Mouse (Mus musculus): ENCODE data around the gene Megf8. TPM values are rescaled to one million over a fixed set of nuclear protein-coding genes. Genes with fewer than 3 reads are reported as not detected.
A peak's percentile ranks its signal among the peaks of the same experiment; 100 is the strongest.

The Megf8 gene
- polyA plus RNA-seq (2012; rRNA removed), result 13.3 and 21.2 TPM in 2 replicates

DNA sequence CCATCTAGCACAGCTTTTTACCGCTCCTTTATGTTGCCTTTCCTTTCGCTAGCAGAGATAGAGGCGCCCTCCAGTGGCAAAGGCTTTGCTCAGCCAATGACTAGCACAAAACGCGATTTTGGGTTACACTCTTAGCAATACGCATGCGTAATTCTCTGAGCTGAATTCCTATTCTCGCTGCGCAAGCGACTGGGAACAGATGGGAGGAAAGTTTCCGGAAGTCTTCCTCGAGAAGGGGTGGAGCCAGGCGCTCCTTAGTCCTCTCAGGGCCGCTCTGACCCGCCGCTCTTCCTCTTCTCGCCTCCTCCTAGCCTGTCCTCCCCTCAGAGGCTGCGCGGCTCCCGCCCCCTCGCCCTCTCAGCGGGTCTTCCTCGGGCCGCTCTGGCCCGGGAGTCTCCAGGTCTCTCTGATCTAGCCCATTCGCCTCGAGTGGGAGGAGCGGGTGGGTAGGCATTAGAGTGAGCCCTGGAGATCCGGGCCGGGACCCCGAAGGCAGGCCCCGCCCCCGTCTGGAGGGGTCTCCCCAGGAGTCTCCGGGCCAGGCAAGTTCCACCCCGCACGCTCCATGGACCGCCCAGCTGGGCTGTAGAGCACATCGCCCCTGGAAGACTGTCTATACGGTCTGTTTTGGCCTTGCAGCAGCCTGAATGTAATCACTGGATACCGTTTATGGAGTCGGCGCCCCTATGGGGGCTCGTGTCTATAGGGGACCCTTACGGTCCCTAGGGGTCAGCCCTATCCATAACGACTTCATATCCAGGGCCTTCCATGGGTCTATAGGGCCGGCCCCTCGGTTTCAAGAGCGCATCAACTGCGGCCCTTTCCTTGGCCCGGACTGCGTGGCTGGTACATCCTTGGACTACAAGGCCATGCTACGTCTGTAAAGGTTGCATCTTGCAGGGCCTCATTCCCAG lies at the start of gene Megf8:
TSS of gene Megf8 (plus strand) at position 633 of the 914 bp plus-strand sequence.
- no peak within 1 kb of the TSS for H3K27ac ChIP-seq (ENCODE audit: insufficient read depth, low read depth, low read length)
- TF ChIP-seq CTCF (IDR thresholded peaks at IDR 0.05; ENCODE audit: extremely low read depth, insufficient read length, insufficient replicate concordance, low read depth, low read length) (peak; percentile 80; the same call in 1 of the 2 replicates), POLR2A (IDR thresholded peaks at IDR 0.05; ENCODE audit: low read depth, low read length) (peak; percentile 65; the same call in 1 of the 2 replicates)
- 3% methylated on average over 52 of the region's 52 CpGs for WGBS

DNA sequence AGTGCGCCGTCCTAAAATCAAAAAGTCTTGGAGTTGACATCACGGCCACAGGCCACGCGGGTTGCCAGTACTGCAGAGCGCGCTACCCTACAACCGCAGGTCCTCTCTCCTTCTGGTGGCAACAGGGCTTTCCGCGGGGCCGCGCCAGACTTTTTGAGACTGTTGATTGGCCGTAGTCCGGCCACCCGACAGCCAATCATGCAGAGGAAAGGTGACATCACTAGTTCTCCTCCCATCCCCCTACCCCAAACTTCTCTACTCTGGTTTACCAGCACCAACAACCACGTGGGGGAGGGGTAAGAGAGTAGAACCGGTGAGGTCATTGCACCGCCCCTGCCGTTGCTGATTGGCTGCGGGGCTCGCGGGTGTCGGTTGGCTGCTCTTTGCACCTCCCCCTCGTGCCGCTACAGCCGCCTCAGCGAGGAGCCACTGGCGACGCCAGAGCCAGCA lies 49.6 kb upstream of the Megf8 start, which contains the start of gene Cic:
TSS of gene Cic (plus strand) at position 404 of the 450 bp plus-strand sequence.
- peaks cover 7% of the 10 kb centered on the region for H3K4me1 ChIP-seq (ENCODE audit: control insufficient read depth, insufficient read depth, insufficient read length, low read length)
- H3K36me3 ChIP-seq (ENCODE audit: control insufficient read depth, insufficient read depth, low read length), result peaks cover 12% of the 10 kb centered on the region
- under 1% methylated on average over 29 of the region's 29 CpGs for WGBS
- TF ChIP-seq POLR2A (IDR thresholded peaks at IDR 0.05; ENCODE audit: low read depth, low read length) (peak; percentile 15; the same call in 1 of the 2 replicates), CTCF (IDR thresholded peaks at IDR 0.05; ENCODE audit: extremely low read depth, insufficient read length, insufficient replicate concordance, low read depth, low read length) (no peak)
- H3K27me3 ChIP-seq (ENCODE audit: control insufficient read depth, insufficient read depth, low read length), result no peaks in the 10 kb centered on the region
- H3K4me3 ChIP-seq (ENCODE audit: low read depth, low read length), result peak within 1 kb of the TSS; percentile 88
- H3K27ac ChIP-seq (ENCODE audit: insufficient read depth, low read depth, low read length), result peak within 1 kb of the TSS; percentile 95

More for the DNA sequence above, at the start of gene Megf8:
- Histone ChIP-seq H3K27me3 (ENCODE audit: control insufficient read depth, insufficient read depth, low read length) (peaks cover 30% of the 10 kb centered on the region), H3K36me3 (ENCODE audit: control insufficient read depth, insufficient read depth, low read length) (no peaks in the 10 kb centered on the region), H3K4me1 (ENCODE audit: control insufficient read depth, insufficient read depth, insufficient read length, low read length) (peaks cover 18% of the 10 kb centered on the region), H3K4me3 (ENCODE audit: low read depth, low read length) (peak within 1 kb of the TSS; percentile 75)

DNA sequence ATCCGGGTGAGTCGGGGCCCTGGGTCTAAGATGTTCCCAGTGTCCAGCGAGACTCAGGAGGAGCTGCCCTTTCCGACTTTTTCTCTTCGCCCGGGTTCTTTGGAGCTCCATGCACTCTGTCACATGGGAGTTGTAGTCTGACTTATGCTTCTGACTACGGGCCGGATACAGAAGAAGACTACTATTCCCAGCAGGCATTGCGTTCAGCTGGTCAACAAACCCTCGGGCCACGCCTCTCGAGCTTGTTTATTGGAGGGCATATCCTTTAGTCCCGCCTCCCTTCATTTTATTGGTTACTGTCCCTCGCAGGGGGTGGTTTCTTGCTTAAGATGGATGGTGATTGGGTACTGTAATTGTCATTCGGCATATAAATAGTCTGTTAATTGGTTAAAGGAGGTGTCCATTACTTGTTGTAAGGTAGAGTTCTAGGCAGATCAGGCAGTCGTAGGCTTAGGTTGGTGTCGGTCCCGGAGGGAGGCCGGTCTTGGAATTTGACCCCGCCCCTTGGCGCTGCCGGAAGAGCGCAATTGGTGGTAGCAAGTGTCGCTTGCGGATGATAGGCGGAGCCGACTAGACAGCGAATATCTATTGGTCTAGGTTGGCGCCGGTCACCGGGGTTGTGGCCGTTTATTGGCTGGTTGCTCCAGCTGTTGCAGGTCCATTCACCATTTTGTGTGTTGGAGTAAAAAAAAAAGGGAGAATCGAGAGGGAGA lies 49.1 kb upstream of the Megf8 start:
- Histone ChIP-seq H3K4me1 (ENCODE audit: control insufficient read depth, insufficient read depth, insufficient read length, low read length) (peaks cover 7% of the 10 kb centered on the region), H3K27me3 (ENCODE audit: control insufficient read depth, insufficient read depth, low read length) (no peaks in the 10 kb centered on the region), H3K27ac (ENCODE audit: insufficient read depth, low read depth, low read length) (peak overlapping the region; percentile 95), H3K4me3 (ENCODE audit: low read depth, low read length) (peak overlapping the region; percentile 88), H3K36me3 (ENCODE audit: control insufficient read depth, insufficient read depth, low read length) (peaks cover 17% of the 10 kb centered on the region)
- WGBS, result under 1% methylated on average over 33 of the region's 33 CpGs
- TF ChIP-seq CTCF (IDR thresholded peaks at IDR 0.05; ENCODE audit: extremely low read depth, insufficient read length, insufficient replicate concordance, low read depth, low read length), result no peak
- TF ChIP-seq POLR2A (IDR thresholded peaks at IDR 0.05; ENCODE audit: low read depth, low read length), result no peak

DNA sequence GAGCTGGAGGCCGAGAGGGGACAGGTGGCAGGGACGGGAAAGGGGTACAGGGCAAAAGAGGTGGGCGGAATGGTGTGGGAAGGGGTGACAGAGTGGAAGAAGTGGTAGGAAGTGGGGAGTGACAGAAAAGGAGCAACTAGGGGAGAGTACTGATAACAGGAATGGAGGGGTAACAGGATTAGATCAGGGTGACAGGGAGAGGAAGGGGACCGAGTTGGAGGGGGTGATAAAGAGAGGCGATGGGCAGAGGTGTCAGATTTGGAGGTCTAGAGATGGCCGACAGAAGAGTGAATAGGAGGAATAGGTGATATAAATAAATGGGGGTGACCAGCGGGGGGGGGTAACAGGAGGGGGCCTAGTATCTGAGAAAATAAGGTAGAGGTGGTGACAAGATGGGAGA lies 48.4 kb upstream of the Megf8 start:
- WGBS, result 4% methylated on average over 7 of the region's 7 CpGs
- Histone ChIP-seq H3K4me3 (ENCODE audit: low read depth, low read length) (peak overlapping the region; percentile 88), H3K4me1 (ENCODE audit: control insufficient read depth, insufficient read depth, insufficient read length, low read length) (peaks cover 10% of the 10 kb centered on the region), H3K36me3 (ENCODE audit: control insufficient read depth, insufficient read depth, low read length) (peaks cover 17% of the 10 kb centered on the region), H3K27ac (ENCODE audit: insufficient read depth, low read depth, low read length) (peak overlapping the region; percentile 59), H3K27me3 (ENCODE audit: control insufficient read depth, insufficient read depth, low read length) (no peaks in the 10 kb centered on the region)
- TF ChIP-seq CTCF (IDR thresholded peaks at IDR 0.05; ENCODE audit: extremely low read depth, insufficient read length, insufficient replicate concordance, low read depth, low read length) (no peak), POLR2A (IDR thresholded peaks at IDR 0.05; ENCODE audit: low read depth, low read length) (no peak)

GRCm38 (mm10) chr7:25269029-25269428 lies 47.9 kb upstream of the Megf8 start:
- Histone ChIP-seq H3K4me1 (ENCODE audit: control insufficient read depth, insufficient read depth, insufficient read length, low read length) (peaks cover 10% of the 10 kb centered on the region), H3K27ac (ENCODE audit: insufficient read depth, low read depth, low read length) (peak overlapping the region; percentile 59; the same call in 1 of the 2 replicates), H3K36me3 (ENCODE audit: control insufficient read depth, insufficient read depth, low read length) (peaks cover 17% of the 10 kb centered on the region), H3K4me3 (ENCODE audit: low read depth, low read length) (peak overlapping the region; percentile 88), H3K27me3 (ENCODE audit: control insufficient read depth, insufficient read depth, low read length) (no peaks in the 10 kb centered on the region)
- 16% methylated on average over 4 of the region's 4 CpGs for WGBS
- TF ChIP-seq CTCF (IDR thresholded peaks at IDR 0.05; ENCODE audit: extremely low read depth, insufficient read length, insufficient replicate concordance, low read depth, low read length), result no peak
- no peak for TF ChIP-seq POLR2A (IDR thresholded peaks at IDR 0.05; ENCODE audit: low read depth, low read length)

- peaks cover 10% of the 10 kb centered on the region for H3K4me1 ChIP-seq (ENCODE audit: control insufficient read depth, insufficient read depth, insufficient read length, low read length)
- H3K27ac ChIP-seq (ENCODE audit: insufficient read depth, low read depth, low read length), result peak overlapping the region; percentile 59
- TF ChIP-seq CTCF (IDR thresholded peaks at IDR 0.05; ENCODE audit: extremely low read depth, insufficient read length, insufficient replicate concordance, low read depth, low read length) (no peak), POLR2A (IDR thresholded peaks at IDR 0.05; ENCODE audit: low read depth, low read length) (no peak)
- no peaks in the 10 kb centered on the region for H3K27me3 ChIP-seq (ENCODE audit: control insufficient read depth, insufficient read depth, low read length)
- peaks cover 17% of the 10 kb centered on the region for H3K36me3 ChIP-seq (ENCODE audit: control insufficient read depth, insufficient read depth, low read length)
- 70% methylated on average over 8 of the region's 8 CpGs for WGBS
- H3K4me3 ChIP-seq (ENCODE audit: low read depth, low read length), result peak overlapping the region; percentile 13; the same call in 1 of the 2 replicates
Observed at GRCm38 (mm10) chr7:25269545-25270271, 47.3 kb upstream of the Megf8 start.

All from small intestine, adult 2 months (tissue).